Mouse (Mus musculus) heart, embryonic 11.5 days (tissue): Measurements from ENCODE around the gene Cysltr2. TPM values are rescaled to one million over a fixed set of nuclear protein-coding genes. Genes with fewer than 3 reads are reported as not detected.

ENCODE experiments used
- ATAC-seq: fragments of 200-750 bp; cut with Nextera tagmentation; replicated peaks from 2 replicates; pipeline ENCODE4 v1.8.0; 2017; ENCODE audit warnings: moderate library complexity; ENCODE audit not compliant: insufficient number of reproducible peaks, low FRiP score, low TSS enrichment
- H3K27ac ChIP-seq: fragments of 300-500 bp; sonication (generic); 2 replicates; pipeline ENCODE4 v1.5.1; 2014; ENCODE audit warnings: mild to moderate bottlenecking, low read depth, low read length
- H3K27me3 ChIP-seq: fragments of 300-500 bp; sonication (generic); 2 replicates; pipeline ENCODE4 v1.6.1; 2014; ENCODE audit warnings: mild to moderate bottlenecking, low read length, mixed read lengths; ENCODE audit not compliant: control insufficient read depth, insufficient read depth
- H3K36me3 ChIP-seq: fragments of 300-500 bp; sonication (generic); 2 replicates; pipeline ENCODE4 v1.6.1; 2014; ENCODE audit warnings: mild to moderate bottlenecking, low read length, moderate library complexity, mixed read lengths; ENCODE audit not compliant: control insufficient read depth, insufficient read depth
- H3K4me1 ChIP-seq: fragments of 300-500 bp; sonication (generic); 2 replicates; pipeline ENCODE4 v1.6.1; 2014; ENCODE audit warnings: low read length; ENCODE audit not compliant: control insufficient read depth, insufficient read depth
- H3K4me2 ChIP-seq: fragments of 300-500 bp; sonication (generic); 2 replicates; pipeline ENCODE4 v1.6.1; 2014; ENCODE audit warnings: mild to moderate bottlenecking, moderate library complexity
- H3K4me3 ChIP-seq: fragments of 300-500 bp; sonication (generic); 2 replicates; pipeline ENCODE4 v1.5.1; 2014; ENCODE audit warnings: low read depth, low read length
- H3K9ac ChIP-seq: fragments of 300-500 bp; sonication (generic); 2 replicates; pipeline ENCODE4 v1.6.1; 2014; ENCODE audit warnings: mild to moderate bottlenecking, low read depth, low read length, moderate library complexity
- H3K9me3 ChIP-seq: fragments of 300-500 bp; sonication (generic); replicated peaks from 2 replicates; pipeline ENCODE4 v1.6.1; 2016; ENCODE audit warnings: low read length; ENCODE audit not compliant: control insufficient read depth
- WGBS: fragments of 180-500 bp; shearing (Covaris S2); extraction: QIAGEN DNeasy Blood & Tissue Kit; methylation state at CpG from one replicate; pipeline ENCODE4 v1.1.7; 2014; ENCODE audit not compliant: insufficient replicate concordance; 5-methylcytosine and 5-hydroxymethylcytosine counted together
- polyA plus RNA-seq: library from polyadenylated mRNA; unstranded; fragments of >200 nt; fragmentation: Nextera tagmentation; extraction: Ambion mirVana; gene quantifications from 2 replicates; pipeline ENCODE4 v1.2.1, GENCODE M21; 2014

The Cysltr2 gene
- polyA plus RNA-seq, 1 experiment from 2014 or later: not detected

GRCm38 (mm10) chr14:73058755-73059154, 9.8 kb upstream of the Cysltr2 start:
- 79% methylated on average over 2 of the region's 2 CpGs for WGBS
- Histone ChIP-seq H3K4me1 (no peaks in the 10 kb centered on the region), H3K27me3 (no peaks in the 10 kb centered on the region; the same call in 1 of the 2 replicates), H3K4me2 (no peak overlapping the region), H3K9me3 (no peaks in the 10 kb centered on the region), H3K27ac (no peak overlapping the region), H3K4me3 (no peak overlapping the region), H3K36me3 (no peaks in the 10 kb centered on the region), H3K9ac (no peak overlapping the region)
- no peak for ATAC-seq

GRCm38 (mm10) chr14:73057764-73058163, 8.8 kb upstream of the Cysltr2 start:
- Histone ChIP-seq H3K27me3 (no peaks in the 10 kb centered on the region; the same call in 1 of the 2 replicates), H3K4me2 (no peak overlapping the region), H3K4me1 (no peaks in the 10 kb centered on the region), H3K27ac (no peak overlapping the region), H3K36me3 (no peaks in the 10 kb centered on the region), H3K9me3 (no peaks in the 10 kb centered on the region), H3K4me3 (no peak overlapping the region), H3K9ac (no peak overlapping the region)
- 76% methylated on average over 10 of the region's 10 CpGs for WGBS
- ATAC-seq: no peak

- Histone ChIP-seq H3K27me3 (no peaks in the 10 kb centered on the region), H3K9ac (no peak overlapping the region), H3K27ac (no peak overlapping the region), H3K4me3 (no peak overlapping the region), H3K9me3 (no peaks in the 10 kb centered on the region), H3K36me3 (no peaks in the 10 kb centered on the region), H3K4me1 (no peaks in the 10 kb centered on the region), H3K4me2 (no peak overlapping the region)
- WGBS: 92% methylated on average over 6 of the region's 6 CpGs
- no peak for ATAC-seq
Measured at GRCm38 (mm10) chr14:73056813-73057212, 7.9 kb upstream of the Cysltr2 start.

- Histone ChIP-seq H3K4me1 (no peaks in the 10 kb centered on the region), H3K9me3 (no peaks in the 10 kb centered on the region), H3K27me3 (peaks cover 7% of the 10 kb centered on the region; the same call in 1 of the 2 replicates), H3K4me3 (no peak overlapping the region), H3K36me3 (no peaks in the 10 kb centered on the region), H3K4me2 (no peak overlapping the region), H3K9ac (no peak overlapping the region), H3K27ac (no peak overlapping the region)
- 62% methylated on average over 9 of the region's 9 CpGs for WGBS
- no peak for ATAC-seq
Measured at GRCm38 (mm10) chr14:73045199-73045928, 3.5 kb downstream of the Cysltr2 start.

GRCm38 (mm10) chr14:73041689-73042088, 7.2 kb downstream of the Cysltr2 start:
- Histone ChIP-seq H3K4me1 (no peaks in the 10 kb centered on the region), H3K9ac (no peak overlapping the region), H3K9me3 (no peaks in the 10 kb centered on the region), H3K4me2 (no peak overlapping the region), H3K27ac (no peak overlapping the region), H3K36me3 (no peaks in the 10 kb centered on the region), H3K4me3 (no peak overlapping the region), H3K27me3 (peaks cover 9% of the 10 kb centered on the region; the same call in 1 of the 2 replicates)
- 66% methylated on average over 2 of the region's 2 CpGs for WGBS
- ATAC-seq: no peak

GRCm38 (mm10) chr14:73033290-73033689, 15.6 kb downstream of the Cysltr2 start:
- Histone ChIP-seq H3K9ac (no peak overlapping the region), H3K36me3 (no peaks in the 10 kb centered on the region), H3K4me3 (no peak overlapping the region), H3K27me3 (no peaks in the 10 kb centered on the region), H3K4me2 (no peak overlapping the region), H3K9me3 (no peaks in the 10 kb centered on the region), H3K27ac (no peak overlapping the region), H3K4me1 (no peaks in the 10 kb centered on the region)
- ATAC-seq: no peak
- WGBS: 31% methylated on average over 3 of the region's 3 CpGs

- Histone ChIP-seq H3K9ac (no peak overlapping the region), H3K36me3 (no peaks in the 10 kb centered on the region), H3K4me3 (no peak overlapping the region), H3K27ac (no peak overlapping the region), H3K9me3 (no peaks in the 10 kb centered on the region), H3K27me3 (no peaks in the 10 kb centered on the region), H3K4me2 (no peak overlapping the region), H3K4me1 (no peaks in the 10 kb centered on the region)
- no peak for ATAC-seq
- WGBS: 75% methylated on average over 3 of the region's 3 CpGs
Measured at GRCm38 (mm10) chr14:73031218-73031617, 17.7 kb downstream of the Cysltr2 start.

GRCm38 (mm10) chr14:73017272-73017671, 31.6 kb downstream of the Cysltr2 start:
- ATAC-seq: no peak
- no peak overlapping the region for H3K9ac ChIP-seq
- H3K4me1 ChIP-seq: no peaks in the 10 kb centered on the region
- no peaks in the 10 kb centered on the region for H3K36me3 ChIP-seq
- WGBS: 83% methylated on average over 3 of the region's 3 CpGs
- H3K27me3 ChIP-seq: no peaks in the 10 kb centered on the region
- H3K9me3 ChIP-seq: no peaks in the 10 kb centered on the region
- no peak overlapping the region for H3K4me3 ChIP-seq
- no peak overlapping the region for H3K27ac ChIP-seq
- H3K4me2 ChIP-seq: no peak overlapping the region

- Histone ChIP-seq H3K9me3 (no peaks in the 10 kb centered on the region), H3K27ac (no peak overlapping the region), H3K27me3 (no peaks in the 10 kb centered on the region), H3K4me2 (no peak overlapping the region), H3K4me1 (no peaks in the 10 kb centered on the region), H3K9ac (no peak overlapping the region), H3K4me3 (no peak overlapping the region), H3K36me3 (no peaks in the 10 kb centered on the region)
- ATAC-seq: no peak
- 70% methylated on average over 6 of the region's 6 CpGs for whole genome bisulfite sequencing
Measured at GRCm38 (mm10) chr14:73015386-73015785, 33.5 kb downstream of the Cysltr2 start.
